Mouse (Mus musculus) frontal cortex, adult 2 months (tissue): ENCODE measurements at regions not wholly inside any gene's neighbourhood (a gene's known extent, or its start where the extent isn't known, plus 50 kb on each side); places are given as distances from the start of the nearest gene placed in this dataset.

Experiments used
- DNase-seq, 2 experiments: peaks; one replicate each; pipeline ENCODE4 v3.0.0; 2022; ENCODE audit warnings: low spot score in 1 of 2; ENCODE audit errors: extremely low spot score in 1 of 2

GRCm38 (mm10) chr7:35989456-35989855 is 186.7 kb upstream of the Zfp507 start:
- DNase-seq: no peak

DNA sequence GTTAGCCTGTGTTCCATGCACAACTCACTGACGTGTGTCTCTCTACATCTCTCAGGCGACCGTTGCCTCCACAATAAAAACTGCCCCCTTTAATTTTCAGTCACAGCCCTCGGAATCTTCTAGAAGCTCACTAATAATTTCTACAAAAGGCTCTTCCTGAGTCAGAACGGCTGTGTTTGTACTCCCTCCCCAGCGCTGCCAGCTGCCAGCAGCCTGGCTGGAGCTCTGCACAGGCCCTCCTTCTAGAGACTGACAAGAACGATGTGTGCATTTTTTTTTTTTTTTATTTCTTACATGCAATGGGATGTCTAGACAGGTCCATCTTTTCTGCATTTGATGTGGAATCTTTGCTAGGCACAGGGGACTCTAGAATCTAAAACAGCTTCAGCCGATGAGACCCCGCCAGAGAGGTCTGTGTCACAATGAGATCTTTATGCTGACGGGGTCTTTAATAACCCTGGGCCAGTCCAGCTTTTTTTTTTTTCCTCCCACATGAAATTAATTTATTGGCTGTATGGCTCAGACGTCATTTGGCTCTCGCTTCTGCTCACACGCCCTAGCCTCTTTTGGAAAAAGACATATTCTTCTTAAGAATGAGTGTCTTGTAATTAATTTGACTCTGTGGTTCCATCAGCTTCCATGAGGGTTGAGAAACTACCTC is 185.8 kb upstream of the Zfp507 start:
- DNase-seq: no peak

DNA sequence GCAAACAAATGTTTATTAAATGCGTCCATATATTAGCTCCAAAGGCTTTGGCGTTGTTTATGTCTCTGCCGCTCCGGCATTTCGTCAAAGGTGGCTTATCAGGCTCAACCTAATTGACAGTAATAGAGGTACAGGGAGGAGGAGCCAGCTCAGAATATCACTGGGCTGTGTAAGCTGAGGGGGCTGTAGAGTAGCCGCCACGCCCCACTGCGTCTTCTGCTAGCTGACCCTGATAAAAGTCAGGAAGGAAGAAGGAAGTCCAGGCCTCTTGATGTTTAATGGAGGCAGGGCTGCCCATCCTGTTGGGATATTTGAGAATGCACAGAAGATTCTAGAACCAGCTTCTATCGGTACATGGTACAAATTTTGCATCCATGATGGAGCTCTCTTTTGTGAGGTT is 175.2 kb upstream of the Zfp507 start:
- no peak for DNase-seq

GRCm38 (mm10) chr7:35958731-35959130 is 155.9 kb upstream of the Zfp507 start:
- no peak for DNase-seq

DNA sequence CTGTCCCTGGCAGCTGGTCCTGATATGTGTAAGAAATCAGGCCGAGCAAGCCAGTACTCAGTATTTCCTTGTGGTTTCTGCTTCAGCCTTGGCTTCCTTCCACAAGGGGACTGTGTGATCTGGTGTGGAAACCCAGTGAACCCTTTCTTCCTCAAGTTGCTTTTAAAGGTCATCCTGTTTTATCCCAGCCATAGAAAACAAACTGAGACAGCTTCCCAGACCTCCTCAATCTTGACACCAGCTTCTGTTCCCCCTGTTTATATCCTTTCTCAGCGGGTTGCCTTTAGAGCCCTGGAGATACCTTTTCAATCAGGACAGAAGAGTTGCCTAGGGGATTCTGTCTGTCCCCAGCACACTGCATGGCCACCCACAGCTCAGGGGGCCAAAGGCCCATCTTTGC is 155.2 kb upstream of the Zfp507 start:
- no peak for DNase-seq

- DNase-seq: no peak
These were observed 146.0 kb upstream of the Zfp507 start for GRCm38 (mm10) chr7:35948794-35949193.

- DNase-seq: no peak
These were observed 145.6 kb upstream of the Zfp507 start for GRCm38 (mm10) chr7:35948389-35948788.

DNA sequence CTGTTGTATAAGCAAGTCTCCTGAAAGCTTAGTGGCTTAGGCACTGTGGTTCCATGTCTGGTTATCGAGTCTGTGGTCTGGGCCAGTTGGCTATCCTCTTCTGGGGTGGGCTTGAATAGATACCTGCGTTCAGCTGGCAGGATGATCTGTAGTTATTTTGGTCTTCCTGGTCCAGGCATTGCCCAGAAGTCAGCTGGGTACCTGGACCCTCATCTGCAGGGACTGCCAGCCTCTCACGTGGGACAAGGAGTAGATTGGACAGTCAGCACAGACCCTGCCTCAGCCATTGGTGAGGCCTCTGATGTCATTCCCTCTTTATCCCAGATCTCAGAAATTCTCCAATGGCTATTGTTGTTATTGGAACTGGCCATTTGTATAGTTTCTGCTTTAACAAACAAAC is 138.3 kb upstream of the Zfp507 start:
- no peak for DNase-seq

DNA sequence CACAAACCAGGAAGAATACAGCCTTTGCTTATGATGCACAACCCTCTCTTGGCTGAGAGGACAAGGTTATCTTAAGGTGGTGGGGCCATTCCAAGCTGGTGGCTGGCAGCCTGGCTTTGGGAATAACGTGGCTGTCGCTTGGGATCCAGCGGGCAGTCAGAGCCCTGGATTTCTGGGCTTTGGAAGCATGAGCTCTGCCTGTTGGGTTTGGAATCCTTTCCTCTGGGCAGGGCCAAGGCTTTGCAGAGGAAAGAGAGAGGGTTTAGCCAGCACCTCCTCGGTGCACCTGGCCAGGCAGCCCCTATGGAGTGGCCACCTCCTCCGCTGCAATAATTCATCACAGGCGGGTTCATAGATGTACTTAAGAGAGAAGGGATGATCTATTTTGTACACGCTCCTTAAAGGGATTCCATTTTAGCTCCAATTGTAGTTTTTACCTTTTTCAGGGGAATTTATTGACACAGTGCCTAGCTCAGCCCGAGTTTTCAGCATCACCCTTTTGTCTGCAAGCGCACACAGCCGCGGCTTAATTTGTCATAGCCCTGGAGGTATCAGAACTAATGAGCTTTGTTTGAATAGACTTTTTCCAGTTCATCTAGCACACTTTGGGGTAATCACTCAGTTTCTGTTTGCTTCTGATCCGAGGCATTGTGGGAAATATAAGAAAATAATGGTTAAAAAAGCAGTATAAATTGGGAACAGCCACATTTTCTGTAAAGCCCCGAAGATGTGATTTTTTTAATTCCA is 135.5 kb upstream of the Zfp507 start:
- DNase-seq: no peak

- DNase-seq: no peak
These were observed 123.9 kb upstream of the Zfp507 start for GRCm38 (mm10) chr7:35926749-35927148.

DNA sequence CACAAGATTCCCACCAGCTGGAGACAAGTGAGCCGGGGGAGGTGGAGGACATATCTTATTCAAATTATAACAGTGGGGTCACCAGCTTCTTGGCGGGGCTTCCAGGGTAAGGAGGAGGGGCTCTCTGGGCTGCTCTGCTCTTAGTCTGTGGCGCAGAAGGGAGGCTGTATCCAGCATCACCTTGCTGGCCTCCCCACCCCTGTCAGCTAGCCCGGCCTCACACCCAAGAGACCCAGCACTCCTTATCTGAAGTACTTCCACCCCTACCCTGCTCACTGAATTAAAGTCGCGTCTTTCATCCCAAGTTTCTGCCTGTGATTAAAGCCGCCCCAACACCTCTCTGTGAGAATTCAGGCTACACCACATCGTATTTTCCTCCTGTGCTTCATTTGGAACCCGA is 119.8 kb upstream of the Zfp507 start:
- no peak for DNase-seq

DNA sequence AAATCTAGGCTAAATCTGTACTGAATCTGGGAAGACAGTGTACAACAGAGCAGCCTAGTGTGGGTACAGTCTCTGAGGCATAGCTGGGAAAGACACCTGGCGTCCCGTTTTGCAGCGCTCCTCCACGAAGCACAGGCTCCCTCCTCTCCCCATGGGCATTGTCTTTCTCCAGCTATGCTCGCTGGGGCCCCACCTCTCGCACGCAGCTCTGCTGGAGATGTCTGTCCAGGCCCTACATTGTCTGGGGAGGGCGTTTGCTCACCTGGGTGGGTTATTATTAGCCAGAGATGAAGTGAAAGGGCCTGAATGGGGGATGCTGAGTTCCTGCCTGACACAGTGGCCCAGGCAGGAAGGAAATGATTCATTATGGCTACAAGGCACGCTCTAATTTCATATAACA is 118.1 kb upstream of the Zfp507 start:
- DNase-seq: no peak

- no peak for DNase-seq
These were observed 117.4 kb upstream of the Zfp507 start for GRCm38 (mm10) chr7:35920194-35920609.

- no peak for DNase-seq
These were observed 107.4 kb upstream of the Zfp507 start for GRCm38 (mm10) chr7:35910109-35910706.

DNA sequence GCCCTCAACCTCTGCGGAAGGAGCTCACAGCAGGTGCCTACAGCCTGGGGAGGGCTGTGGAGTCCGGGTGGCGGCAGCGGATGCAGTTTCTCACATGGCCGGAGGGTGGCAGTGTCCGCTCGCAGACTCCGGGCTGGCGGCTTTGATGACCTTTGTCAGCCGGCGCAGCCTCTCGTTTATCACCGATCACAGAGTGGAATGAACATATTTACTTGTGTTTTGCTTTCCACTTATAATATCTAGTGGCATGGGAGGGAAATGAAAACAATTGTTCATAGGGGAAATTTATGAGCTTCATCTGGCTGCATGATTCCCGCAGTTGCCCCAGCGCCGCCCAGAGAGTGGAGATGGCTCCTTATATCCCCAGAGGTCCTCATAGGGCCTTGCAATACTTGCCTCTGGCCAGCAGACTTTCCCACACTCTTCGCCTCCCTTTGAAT is 99.2 kb upstream of the Zfp507 start:
- peak in 1 of 2 experiments; percentile 82 for DNase-seq

GRCm38 (mm10) chr7:35898701-35899445 is 96.1 kb upstream of the Zfp507 start:
- no peak for DNase-seq

DNA sequence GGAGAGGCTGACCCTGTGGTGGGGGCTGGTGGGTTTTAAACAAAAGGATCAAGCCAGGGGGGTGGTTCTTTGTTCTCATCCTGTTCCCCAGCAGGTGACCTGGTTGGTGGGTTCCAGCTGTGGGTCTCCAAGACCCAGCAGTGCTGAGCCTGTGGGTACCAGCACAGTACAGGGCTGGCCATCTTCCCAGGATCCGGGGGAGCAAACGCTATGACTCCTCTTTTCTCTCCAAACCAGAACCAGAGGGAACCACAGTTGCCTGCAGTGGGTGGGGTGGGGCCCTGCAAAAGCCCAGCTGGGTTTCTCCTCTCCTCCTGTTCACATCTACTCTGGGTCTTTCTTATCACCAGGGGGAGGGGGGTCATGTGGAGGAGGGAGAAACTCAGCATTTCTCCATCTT is 90.5 kb upstream of the Zfp507 start:
- peak in 1 of 2 experiments; percentile 42 for DNase-seq

- DNase-seq: no peak
These were observed 83.2 kb upstream of the Zfp507 start for GRCm38 (mm10) chr7:35886051-35886450.

GRCm38 (mm10) chr7:35879755-35880304 is 77.0 kb upstream of the Zfp507 start:
- peak; percentile 28 to 86 for DNase-seq

- peak; percentile 38 to 67 for DNase-seq
These were observed 75.4 kb upstream of the Zfp507 start for GRCm38 (mm10) chr7:35878164-35878563.

GRCm38 (mm10) chr7:35861049-35861448 is 58.2 kb upstream of the Zfp507 start:
- no peak for DNase-seq
